Mouse (Mus musculus): ENCODE measurements at regions not wholly inside any gene's neighbourhood (a gene's known extent, or its start where the extent isn't known, plus 50 kb on each side); places are given as distances from the start of the nearest gene placed in this dataset.
A peak's percentile ranks its signal among the peaks of the same experiment; 100 is the strongest.
"Not testable (repeated sequence)": the region's sequence is repeated elsewhere in the genome, so short reads cannot be mapped to it uniquely, and the experiment has no call there.

DNA sequence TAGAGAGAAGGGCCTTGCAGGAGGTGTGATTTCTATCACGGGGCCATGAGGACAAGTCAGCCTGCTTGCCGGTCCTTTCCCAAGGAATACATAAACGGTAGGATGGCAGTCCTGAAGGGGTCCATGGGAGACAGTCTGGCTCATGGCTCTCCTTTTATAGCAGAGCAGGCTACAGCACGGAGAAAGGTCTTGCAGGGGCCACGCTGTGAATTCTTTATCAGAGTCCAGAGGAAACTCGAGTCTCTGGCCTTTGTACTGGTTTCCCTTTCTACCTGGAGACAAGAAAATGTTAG is 1984.0 kb downstream of the 4930444P10Rik start:
- DNase-seq (ENCODE audit: low spot score in 2 of 2) = no peak

DNA sequence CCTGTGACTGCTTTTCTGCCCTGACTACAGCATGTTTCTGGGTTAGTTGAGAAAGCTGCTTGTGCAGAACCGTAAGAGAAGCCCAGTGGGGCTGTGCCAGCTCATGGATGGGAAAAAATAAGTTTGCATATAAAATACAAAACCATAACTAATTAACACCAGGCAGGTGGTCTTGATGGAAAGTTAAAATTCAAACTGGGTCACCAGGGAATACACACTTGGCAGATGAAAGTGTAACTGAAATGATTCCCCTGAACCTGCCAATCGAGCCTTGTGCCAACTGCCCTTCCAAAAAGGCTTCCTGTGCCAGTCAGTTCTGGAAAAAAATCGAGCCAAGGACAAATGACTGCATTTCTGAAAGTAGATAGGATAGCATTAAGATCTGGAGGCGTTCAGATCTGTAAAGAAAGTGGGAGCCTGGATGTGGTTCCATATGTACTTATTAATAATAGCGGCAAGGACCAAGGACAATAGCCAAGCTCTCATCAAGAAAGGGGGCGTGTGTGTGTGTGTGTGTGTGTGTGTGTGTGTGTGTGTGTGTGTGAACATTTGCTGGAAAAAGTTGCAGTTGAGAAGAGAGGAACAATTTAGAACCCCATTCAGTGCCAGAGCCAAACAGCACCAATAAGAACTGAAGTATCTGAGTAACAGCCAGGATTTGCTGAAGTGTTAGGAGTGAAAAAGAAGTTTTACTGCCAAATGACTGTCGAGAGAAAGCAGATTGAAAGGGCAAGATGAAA is 1984.5 kb downstream of the 4930444P10Rik start:
- DNase-seq (ENCODE audit: low spot score in 2 of 2) = peak; percentile 42 to 57

DNA sequence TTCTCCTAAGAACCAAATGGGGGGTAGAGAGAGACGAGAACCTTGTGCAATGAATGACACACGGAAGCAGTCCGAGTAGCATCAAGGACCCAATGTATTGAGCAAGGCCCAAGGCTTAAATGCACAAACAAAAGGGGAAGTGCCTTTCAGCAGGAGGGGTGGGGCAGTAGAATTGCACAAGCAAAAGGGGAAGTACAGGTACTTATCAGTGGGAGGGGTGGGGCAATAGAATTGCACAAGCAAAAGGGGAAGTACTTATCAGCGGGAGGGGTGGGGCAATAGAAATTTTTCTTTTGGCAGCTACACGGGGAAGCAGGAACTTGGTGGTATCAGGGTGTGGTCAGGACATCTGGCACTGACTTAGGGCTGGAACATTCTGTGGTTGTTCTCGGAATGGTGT is 1987.6 kb downstream of the 4930444P10Rik start:
- DNase-seq (ENCODE audit: low spot score in 2 of 2) = not testable (repeated sequence)

DNA sequence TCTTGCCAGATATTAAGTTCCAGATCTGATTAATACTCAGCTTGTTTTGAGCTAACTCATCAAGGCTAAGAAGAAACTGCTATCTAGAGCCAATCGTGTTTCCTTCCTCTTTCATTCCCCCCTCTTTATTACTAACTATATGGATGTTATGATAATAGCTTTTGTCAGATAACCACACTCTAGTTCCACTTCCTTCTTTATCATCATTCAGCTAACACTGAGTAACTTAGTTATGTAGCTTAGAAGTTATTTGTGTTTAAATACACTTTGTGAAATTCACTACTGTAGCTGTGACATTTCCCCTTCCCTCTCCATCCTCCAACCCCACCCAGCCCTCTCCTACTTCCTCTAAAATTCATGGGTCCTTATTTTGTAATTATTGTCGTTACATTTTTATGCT is 1988.6 kb downstream of the 4930444P10Rik start:
- DNase-seq (ENCODE audit: low spot score in 2 of 2) = no peak

DNA sequence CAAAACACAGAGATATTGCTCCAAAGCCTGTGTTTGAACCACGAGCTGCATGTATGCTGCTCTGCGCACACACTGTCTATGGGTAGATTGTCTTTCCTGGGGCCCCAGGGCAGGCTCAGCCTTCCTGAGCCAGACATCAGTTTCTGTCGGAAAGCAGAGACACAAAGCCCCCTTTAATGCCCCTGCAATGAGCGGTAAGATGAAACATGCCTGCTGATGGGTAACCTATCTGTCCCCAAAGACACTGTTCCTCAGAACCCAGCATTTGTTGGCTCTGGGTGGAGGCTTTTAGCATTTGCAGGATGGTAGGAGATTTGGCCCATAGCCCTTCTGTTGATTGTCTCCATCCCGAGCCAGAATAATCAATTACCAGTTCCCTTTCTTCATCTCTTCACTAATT is 1994.1 kb downstream of the 4930444P10Rik start:
- DNase-seq (ENCODE audit: low spot score in 2 of 2) = no peak

DNA sequence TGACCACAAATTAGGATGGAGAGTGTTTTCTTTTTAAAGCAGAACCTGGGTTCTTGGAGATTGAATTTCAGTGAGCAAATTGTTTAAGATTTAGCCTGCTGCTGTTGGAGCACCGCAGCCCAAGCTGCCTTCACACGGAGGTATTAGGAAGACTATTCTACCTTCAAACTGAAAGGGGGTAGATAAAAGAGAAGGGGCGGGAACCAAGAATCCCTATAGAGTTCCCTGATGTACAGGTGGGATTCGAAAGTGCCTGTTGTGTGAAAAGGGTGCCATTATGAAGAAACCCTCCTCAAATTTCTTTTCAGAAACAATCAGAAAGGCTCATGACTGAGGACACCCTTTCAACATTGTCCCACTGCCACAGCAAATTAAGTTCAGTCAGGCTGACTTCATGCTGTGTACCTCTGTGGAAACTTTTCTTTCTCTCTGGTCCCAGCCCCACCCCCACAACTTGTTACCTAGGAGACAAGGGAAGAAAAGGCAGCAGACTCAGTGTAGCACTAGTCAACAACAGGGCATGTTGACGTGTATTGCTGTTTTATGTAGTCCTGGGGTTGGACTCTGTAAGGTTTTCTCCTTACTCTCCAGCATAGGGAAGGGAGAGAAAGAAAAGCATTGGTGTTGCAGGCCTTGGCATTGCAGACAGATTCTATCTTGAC is 1995.4 kb downstream of the 4930444P10Rik start:
- DNase-seq (ENCODE audit: low spot score in 2 of 2) = no peak

DNA sequence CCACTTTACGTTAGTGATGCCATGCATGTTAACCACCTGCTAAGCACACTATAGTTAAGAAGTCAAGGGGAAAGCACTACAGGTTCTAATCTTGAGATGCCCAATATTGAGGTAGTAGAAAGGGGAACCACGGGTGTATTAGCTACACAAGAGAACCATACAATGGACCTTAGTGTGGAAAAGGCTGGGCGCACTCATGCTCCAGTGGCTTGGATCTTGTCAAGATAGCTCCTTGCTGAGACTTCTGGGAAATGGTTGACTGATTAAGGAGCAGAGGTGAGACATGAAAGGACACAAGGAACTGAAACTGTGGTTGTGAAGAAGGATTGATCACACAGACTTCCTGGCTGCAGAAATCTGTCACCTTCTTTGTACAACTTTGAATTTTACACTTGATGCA is 2028.3 kb downstream of the 4930444P10Rik start:
- DNase-seq (ENCODE audit: low spot score in 2 of 2) = no peak

DNA sequence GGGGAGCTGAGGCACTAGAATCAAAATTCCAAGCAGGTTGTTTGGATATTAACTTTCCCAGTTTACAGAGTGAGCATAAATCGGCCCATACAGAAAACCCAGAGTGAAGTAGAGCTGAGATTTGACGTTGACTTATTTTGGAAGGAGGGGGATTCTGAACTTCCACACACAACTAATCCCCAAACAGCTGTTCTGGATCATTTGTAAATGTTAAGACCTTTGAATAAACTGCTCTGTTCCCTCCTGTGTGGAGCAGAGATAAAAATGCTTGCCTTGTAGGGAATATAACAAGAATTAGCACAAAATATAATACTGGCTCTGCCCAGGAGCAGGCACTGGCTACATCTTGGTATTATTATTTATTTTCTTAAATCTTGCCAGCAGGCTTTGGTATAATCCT is 2057.0 kb downstream of the 4930444P10Rik start:
- DNase-seq (ENCODE audit: low spot score in 2 of 2) = no peak

DNA sequence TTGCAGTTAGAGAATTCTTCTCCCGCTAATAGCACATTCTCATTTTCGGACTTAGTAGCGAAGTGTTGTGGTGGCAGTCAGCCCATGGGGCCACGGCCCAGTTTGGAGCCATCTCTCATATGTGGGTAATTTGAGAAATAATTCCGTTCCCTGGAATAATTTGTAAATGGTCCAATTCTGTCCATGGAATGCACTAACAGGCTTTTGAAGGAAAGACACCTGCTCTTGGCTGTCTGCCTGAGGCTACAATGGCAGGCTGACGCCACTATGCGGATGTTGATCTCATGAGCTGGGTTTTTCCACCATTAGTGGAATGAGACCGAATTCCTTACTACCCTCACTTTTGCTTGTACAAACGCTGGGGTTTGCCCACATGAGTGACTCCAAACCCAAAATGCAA is 2081.6 kb downstream of the 4930444P10Rik start:
- DNase-seq (ENCODE audit: low spot score in 2 of 2) = no peak

DNA sequence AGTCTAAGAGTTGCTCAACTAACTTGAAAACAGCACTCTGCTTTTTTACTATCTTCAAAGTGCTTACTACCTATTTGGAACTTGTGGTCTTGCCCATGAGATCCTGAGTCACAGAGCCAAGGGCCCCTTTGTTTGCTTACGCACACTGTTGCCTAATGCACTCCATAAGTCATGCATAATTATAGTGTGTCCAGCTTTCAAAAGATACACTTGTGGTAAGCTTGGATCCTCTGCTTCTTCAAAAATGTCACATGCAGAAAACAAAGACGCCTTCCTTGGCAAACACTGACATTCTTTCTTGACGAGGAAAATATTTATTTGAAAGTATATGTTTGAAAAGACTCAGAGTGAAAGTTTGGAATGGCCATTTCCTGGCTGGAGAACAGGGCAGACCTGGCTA is 2082.3 kb downstream of the 4930444P10Rik start:
- DNase-seq (ENCODE audit: low spot score in 2 of 2) = no peak

DNA sequence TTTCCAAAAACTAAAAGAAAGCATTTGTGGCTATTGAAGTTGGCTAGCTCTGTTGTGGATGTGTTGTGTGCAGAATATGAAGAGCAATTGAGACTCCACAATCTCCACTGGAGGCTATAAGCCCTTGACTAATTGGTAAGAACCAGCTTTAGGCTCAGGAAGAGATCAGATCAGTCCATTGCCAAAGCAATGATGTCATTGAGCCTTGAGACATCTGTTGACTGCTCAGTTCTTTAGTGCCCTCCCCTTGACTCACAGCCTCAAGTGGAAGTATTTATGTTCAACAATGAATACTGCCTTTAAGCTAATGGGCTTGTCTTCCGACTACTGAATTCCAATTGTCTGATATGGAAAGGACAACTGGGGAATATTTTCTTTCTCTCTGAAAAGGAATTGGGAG is 2090.6 kb downstream of the 4930444P10Rik start:
- no peak for DNase-seq (ENCODE audit: low spot score in 2 of 2)

DNA sequence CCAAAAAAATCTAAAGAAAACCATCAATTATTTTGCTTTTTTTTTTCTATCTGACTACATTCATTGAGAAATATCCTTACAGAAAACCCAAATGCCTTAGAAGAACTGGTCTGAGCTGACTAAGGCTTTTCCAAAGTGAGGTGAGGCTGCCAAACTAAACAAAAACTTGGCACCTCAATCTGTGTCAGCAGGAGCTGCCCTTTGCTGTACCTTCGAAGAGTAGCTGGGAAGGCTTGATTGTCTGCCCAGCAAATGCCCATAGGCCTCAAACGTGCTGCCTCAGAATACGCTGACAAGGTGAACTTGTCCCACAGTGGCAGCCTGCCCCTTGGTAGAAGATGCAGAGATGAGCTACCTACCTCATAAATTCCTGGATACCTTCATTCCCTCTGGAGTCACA is 2091.7 kb downstream of the 4930444P10Rik start:
- DNase-seq (ENCODE audit: low spot score in 2 of 2) = no peak

DNA sequence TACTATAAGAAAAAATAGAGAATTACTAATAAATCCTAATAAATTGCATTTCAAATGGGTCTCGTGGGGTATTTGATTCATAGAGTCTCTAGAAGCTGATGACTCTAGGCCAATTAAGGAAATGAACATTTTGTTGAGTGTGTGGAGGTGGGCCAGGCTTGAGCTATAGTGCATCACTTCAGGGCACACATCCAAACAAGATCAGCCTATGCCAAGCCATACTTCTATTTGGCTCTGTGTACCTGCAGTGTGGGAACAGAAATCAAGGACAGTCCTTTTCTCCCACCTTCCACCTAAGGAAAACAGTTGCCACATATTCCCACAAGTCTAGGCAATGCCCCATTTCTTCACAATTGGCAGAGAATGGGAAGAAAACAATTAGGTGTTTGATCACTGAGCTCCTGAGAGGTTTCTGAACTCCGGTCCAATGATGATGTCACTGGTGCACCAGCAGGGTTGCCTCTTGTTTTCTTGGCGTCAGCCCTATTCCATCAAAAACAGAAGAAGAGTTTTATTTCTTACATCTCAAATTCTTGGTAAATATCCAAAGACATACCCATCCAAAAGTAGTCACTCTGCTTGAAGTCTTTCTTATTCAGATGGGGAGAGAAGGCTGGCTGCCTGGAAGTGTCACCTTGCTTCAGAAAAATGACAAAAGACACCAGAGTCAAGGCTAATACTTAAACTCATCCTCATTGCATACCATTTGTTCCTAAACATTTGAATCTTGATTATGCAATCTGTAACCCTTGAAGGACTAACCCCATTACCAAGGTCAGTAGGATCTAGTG is 2092.3 kb downstream of the 4930444P10Rik start:
- DNase-seq (ENCODE audit: low spot score in 2 of 2) = no peak

DNA sequence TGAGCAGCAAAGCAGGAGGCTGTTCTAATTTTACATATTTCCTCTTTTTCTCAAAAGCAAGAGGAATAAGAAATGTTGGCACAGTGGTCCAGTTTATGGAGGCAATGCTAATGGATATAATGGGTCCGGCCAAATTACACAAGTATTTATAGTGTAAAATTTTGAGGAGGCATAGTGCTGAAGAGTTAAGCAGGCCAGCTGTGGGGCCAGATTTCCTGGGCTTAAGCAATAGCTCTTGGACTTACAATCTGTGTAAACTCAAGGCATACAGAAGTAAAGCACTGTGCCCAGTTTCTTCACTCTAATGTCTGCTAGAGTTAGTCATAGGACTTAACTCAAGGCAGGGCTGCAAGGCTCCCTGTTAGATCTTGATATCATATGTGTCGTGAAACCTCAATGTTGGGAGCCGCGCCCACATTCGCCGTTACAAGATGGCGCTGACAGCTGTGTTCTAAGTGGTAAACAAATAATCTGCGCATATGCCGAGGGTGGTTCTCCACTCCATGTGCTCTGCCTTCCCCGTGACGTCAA is 2094.9 kb downstream of the 4930444P10Rik start:
- DNase-seq (ENCODE audit: low spot score in 2 of 2) = no peak

DNA sequence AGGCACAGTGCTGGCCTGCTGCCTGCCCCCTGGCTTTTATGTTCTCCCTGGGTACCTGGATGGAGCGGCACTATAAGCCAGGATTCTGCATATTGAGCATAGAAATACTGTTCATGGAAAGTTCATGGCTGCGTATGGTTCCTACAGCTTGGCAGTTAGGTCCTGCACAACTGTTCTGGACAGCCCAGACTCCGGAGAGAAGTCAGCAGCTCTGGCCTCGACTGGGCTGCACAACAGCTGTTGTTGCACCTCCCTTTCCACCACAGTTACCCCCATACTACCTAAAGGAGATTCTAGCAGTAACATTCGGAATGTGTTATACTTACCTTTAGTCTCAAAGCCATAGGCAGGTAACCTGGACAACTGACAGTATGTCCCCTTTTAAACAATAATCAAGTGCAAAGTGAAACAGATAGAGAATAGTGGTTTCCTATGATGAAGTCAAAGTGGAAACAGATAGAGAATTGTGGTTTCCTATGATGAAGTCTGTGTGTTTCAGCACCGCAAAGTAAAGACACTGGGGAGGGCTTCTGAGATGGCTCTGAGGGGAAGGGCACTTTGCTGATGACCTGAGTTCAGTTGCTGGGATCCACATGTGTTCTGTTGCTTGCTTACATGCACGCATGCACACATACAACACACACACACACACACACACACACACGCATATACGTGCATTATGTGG is 2099.2 kb downstream of the 4930444P10Rik start:
- no peak for DNase-seq (ENCODE audit: low spot score in 2 of 2)

DNA sequence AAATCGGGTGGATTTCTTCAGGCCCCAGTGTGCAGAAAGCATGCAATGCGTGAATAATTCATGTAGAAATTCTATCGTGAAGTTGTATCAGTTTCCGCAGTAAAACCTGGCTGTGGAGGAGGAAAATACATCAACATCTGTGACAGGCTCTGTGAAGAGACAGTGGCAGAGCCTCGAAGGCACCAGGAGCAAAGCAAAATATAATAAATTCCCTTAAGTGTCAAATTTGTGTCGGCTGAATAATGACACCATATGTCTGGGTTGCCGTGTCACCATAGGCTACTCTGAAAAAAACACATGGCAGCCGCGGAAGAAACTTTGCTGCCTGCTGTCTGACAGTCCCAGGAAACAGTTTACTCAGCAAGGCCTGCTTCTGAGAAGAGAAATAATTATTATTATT is 2100.1 kb downstream of the 4930444P10Rik start:
- no peak for DNase-seq (ENCODE audit: low spot score in 2 of 2)

DNA sequence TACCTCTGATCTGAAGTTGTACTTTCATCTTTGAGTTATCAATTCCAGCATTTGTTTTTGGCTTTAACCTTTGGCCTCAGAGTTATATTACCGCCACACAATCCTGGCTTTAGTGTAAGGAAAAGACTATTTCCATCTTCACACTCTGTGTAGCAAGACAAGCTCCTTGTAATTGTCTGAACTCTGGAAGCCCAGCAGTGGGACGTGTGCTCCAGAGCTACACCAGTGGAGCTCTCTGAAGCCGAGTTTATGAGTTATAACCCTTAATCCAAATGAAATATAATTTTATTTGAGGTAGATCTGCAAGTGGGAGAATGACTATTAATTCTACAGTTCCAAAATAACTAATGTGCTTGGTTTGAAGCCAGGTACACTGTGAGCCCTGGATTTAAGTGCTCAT is 2103.8 kb downstream of the 4930444P10Rik start:
- DNase-seq (ENCODE audit: low spot score in 2 of 2) = no peak

DNA sequence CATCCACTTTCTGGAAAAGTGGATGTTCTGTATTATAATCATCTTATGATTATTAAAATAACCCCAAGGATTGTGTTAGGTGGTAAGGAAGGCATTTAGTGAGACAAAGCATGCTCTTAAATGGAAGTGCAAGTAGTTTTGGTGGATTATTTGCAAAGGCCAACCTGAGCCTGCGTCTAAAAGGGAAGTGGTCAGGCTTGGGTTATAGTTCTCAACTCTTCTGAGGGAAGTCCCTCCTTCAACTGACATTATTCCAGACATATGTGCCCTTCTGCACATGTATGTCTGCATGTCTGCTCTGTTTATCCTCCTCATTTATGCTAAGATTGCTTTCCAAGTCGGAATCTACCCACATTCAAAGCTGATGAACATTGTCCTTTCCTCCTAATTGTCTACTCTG is 2108.3 kb downstream of the 4930444P10Rik start:
- DNase-seq (ENCODE audit: low spot score in 2 of 2) = no peak

DNA sequence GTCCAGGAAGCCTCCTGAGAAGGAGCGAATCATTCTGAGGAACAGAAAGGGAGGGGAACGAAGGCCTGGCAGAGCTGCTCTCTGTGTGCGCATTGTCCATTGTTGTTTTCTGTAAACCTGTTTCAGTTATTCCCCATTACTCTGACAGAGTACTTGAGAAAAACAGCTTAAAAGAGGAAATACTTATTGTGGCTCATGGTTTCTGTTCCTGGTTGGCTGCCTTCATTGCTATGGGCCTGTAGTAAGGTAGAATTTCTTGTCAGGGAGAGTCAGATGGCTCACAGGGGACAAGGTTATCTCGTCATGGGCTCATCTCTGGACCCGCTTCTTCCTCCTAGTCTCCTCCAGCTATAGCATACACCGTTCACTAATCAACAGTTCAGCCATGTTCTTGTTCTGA is 2112.9 kb downstream of the 4930444P10Rik start:
- DNase-seq (ENCODE audit: low spot score in 2 of 2) = no peak

DNA sequence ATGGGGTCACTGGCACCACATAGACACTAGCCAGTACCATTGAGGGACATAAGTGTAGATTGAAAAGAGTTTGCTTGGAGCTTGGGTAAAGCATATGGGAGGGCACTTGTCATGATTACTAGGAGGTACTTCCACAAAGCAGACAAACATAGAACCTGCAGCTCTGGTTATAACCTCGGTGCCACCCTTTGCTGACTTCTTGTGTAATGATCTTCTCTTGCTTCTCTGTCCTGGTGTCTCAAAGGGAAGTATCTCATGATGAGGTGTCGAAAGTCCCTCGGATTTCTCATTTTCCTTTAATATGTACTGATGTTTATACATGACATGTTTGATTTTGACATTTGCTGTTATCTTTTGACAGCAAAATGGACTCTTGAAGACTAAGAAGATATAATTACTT is 2114.5 kb downstream of the 4930444P10Rik start:
- DNase-seq (ENCODE audit: low spot score in 2 of 2) = no peak

DNA sequence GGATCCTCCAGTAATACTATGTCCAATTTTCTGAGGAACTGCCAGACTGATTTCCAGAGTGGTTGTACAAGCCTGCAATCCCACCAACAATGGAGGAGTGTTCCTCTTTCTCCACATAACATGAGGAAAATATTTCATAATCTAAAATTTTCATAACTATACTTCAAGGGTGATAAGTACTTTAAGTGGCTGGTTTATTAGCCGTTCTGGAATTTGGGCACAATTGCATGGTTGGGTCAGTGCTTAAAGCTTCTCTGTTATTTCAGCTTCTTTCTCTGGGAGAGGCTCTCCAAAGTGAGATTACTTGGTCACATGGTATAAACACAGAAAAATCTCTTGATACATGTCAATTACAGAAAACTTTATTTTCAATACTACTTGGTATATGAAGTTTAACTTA is 2115.9 kb downstream of the 4930444P10Rik start:
- DNase-seq (ENCODE audit: low spot score in 2 of 2) = no peak

DNA sequence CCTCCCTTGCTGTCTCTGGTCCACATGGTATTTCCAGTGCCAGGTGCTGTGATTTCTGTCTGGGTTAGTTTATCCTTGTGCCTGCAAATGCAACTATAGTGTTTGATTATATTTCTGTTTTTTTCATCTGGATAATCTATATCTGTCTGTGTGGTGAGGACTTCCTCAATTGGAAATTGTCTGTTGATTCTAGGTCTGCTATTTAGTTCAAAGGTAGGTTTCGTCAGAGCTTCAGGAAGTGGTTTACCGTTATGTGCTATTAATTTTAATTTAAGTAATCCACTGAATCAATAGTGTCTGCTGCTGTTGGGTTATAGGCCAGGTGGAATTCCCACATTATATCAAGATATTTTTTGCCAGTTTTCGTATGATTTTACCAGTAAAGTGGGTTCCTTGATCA is 2143.9 kb downstream of the 4930444P10Rik start:
- no peak for DNase-seq (ENCODE audit: low spot score in 2 of 2)
